Mouse (Mus musculus) c-Kit-positive CD71-positive TER-119-positive erythroid progenitor cells, embryonic 14.5 days (primary cell): Measurements from ENCODE around the gene Pcp2.
A peak's percentile ranks its signal among the peaks of the same experiment; 100 is the strongest.
"Not testable (repeated sequence)": the region's sequence is repeated elsewhere in the genome, so short reads cannot be mapped to it uniquely, and the experiment has no call there.

Experiments used
- DNase-seq: peaks from one replicate; pipeline ENCODE4 v3.0.0-alpha.2; 2013; ENCODE audit warnings: low spot score

Pcp2 gene

DNA sequence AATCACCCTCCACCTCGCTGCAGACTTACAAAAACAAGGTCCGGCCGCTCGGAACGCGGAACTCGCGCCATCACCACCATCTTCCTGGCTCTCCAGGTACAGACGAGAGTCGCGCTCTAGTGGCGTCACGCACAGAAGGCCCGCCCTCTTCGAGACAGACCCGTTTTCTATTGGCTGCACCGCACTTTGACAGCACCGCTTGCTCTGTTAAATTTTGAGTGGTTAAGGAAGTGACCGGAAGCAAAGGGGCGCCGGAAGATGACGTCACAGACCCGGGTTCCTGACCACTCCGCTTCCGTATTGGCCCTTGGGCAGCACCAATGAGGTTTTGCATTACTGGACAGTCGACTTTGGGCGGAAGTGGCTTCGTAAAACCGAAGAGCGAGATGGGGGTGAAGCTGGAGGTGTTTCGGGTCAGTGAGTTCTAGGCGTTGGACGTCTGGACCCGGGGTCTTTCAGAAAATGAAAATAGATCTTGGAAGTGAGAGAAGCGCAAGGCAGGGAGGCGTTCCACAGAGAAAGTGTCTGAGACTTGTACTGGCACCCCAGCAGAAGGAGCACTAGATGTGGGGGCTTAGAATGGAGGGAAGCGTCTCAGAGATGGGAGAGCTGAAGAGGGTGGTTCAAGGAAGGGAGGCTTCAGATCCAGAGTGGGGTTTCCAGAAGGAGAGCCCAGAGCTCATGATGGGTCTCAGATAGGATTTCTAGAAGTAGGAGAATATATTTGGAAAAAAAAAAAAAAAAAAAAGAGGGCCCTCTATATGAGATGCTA is 4.0 kb downstream of the Pcp2 start, which contains the start of the genes Xab2 and Pet100:
TSS of gene Xab2 (minus strand) at position 118 of the 772 bp plus-strand sequence.
TSS of gene Pet100 (plus strand) at position 350 of the 772 bp plus-strand sequence.
- DNase-seq, result peak; percentile 100

GRCm38 (mm10) chr8:3609816-3610150 is 15.6 kb downstream of the Pcp2 start:
- DNase-seq, result no peak

DNA sequence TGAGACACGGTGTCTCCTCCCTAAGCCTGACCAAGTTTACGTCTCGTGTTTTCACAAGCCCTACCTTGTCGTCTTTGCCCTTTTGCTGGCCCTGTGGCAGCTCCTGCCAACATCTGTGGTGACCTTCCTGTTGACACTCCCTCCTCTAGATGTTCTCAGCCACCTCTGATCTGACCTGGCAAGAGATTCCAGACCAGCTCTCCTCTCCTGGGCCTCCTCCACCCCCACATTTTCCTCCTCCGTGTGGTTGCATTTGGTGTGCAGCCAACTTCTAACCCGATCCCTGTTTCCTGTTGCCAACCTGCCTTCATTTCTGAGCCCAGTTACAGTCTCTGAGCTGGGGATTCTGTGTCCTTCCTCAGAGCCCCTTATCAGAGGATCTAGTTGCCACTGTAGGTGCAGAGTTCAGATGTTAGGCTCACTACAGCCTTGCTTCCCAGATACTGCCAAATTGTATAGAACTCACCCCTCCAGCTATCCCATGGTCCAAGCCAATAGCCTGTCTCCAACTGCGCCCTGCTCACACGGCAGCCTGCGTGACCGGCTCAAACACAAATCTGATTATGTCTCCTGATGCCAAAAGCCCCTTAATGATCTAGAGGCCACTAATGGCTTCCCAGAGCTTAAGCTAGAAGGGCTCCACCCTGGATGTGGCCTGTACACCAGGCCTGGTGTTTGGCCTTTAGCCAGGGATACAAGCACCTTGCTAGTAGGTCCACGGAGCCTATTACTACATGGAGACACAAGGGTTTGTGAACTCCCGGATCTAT is 16.1 kb downstream of the Pcp2 start:
- DNase-seq, result no peak

- DNase-seq, result no peak
These were observed 17.5 kb downstream of the Pcp2 start for GRCm38 (mm10) chr8:3607822-3608221.

GRCm38 (mm10) chr8:3606593-3606992 is 18.8 kb downstream of the Pcp2 start:
- no peak for DNase-seq

DNA sequence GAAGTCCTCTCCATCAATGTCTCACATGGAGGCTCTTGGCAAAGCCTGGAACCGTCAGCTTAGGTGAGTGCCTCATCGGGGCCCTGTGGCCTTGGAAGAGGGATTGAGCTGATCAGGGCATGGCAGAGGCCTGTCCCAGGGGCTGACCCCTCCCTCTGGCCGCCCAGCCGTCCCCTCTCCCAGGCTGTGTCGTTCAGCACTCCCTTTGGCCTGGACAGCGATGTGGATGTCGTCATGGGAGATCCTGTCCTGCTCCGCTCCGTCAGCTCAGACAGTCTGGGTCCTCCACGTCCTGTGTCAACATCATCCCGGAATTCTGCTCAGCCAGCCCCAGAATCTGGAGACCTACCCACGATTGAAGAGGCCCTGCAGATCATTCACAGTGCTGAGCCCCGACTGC is 21.9 kb downstream of the Pcp2 start:
- no peak for DNase-seq

GRCm38 (mm10) chr8:3600401-3600800 is 24.9 kb downstream of the Pcp2 start:
- DNase-seq, result no peak

DNA sequence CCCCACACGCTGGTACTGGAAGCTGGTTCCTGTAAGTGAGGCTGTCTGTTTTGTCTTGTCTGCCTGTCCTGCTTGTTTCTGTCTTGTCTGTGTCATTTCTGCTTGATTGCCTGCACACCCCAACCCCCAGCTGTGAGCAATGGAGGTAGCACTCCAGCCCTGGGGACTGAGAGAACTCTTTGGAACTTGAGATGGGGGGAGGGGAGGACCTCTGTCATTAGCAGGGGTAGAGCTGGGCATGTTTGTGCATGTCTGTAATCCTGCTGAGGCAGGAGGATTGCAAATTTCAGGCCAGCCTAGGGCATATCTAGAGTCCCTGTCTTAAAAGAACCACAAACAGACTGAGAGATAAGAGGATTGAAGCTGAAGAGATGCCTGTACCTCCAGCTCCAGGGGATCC is 26.1 kb downstream of the Pcp2 start:
- no peak for DNase-seq

GRCm38 (mm10) chr8:3598054-3598453 is 27.3 kb downstream of the Pcp2 start:
- no peak for DNase-seq

- no peak for DNase-seq
These were observed 30.9 kb downstream of the Pcp2 start for GRCm38 (mm10) chr8:3594466-3594865.

- no peak for DNase-seq
These were observed 31.9 kb downstream of the Pcp2 start for GRCm38 (mm10) chr8:3593470-3593869.

DNA sequence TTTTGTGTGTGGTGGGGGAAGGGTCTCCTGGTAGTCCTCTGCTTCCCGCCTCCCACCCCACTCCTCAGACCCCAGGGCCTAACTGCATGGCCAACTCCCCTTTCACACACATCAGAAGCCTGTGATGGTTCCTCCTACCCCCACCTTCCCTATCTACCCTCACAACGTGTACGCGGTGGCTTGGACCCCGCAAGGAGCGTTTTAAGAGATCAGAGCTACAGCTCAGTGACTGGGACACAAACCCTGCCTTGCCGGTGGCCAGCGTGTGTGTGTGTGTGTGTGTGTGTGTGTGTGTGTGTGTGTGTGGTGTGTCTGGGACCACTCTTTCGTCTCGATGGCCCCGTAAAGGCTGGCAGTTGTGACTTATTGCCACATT is 37.1 kb downstream of the Pcp2 start:
- DNase-seq, result no peak

DNA sequence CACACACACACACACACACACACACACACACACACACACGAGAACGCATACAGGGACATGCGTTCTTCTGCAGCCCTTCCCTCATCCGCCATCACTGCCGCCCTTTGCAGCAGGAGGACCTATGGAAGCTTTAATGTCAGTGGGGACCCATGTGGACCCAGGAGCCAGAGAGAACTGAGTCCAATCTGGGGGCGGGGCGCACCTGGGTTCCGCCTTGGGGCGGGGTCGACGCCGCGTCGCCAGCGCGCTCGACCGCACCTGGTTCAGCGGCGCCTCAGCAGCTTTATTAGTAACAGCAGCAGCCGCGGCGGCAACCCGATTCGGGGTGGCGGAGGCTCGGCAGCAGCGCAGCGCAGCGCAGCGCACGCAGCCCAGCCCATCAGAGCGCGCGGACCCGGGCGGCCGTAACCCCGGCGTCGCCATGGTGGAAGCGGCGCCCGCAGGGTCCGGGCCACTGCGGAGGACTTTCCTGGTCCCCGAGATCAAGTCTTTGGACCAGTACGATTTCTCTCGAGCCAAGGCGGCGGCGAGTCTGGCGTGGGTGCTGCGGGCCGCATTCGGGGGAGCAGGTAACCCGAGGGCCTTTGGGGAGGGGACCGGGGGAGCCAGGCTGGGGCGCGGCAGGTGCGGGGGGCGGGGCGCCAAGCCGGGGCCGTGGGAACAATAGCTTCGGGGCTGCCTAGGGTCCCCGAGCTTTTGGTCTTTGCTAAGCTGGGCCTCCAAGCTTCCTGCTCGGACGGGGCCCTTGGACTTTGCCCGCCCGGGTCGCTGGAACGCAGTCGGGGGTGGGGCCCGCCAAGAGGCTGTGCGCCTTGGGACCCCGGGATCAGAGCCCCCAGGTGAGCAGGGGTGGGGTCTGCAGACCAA is 37.7 kb downstream of the Pcp2 start:
- DNase-seq, result peak; percentile 48

- DNase-seq, result no peak
These were observed 38.4 kb downstream of the Pcp2 start, which contains the start of gene Camsap3 for GRCm38 (mm10) chr8:3586993-3587390. Camsap3 (plus strand) TSS chr8:3587293.

DNA sequence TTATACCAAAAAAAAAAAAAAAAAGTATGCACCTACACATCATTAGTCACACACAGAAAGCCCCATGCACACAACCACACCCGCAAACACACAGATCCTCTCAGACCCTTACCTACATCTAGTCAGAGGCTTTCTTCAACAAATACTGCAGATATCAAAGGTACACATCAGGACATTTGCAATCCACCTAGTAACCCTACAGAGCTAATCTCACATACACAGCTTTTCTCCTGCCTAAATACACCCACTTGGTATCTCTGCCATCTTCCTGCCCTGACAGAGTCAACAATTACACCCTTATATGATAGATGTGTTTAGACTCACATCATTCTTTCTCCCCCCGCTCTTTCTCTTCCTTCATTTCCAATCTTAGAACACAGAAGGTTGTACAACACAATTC is 38.9 kb downstream of the Pcp2 start:
- peak; percentile 37 for DNase-seq

- DNase-seq, result not testable (repeated sequence)
These were observed 43.4 kb downstream of the Pcp2 start for GRCm38 (mm10) chr8:3581961-3582360.

- no peak for DNase-seq
These were observed 45.7 kb downstream of the Pcp2 start for GRCm38 (mm10) chr8:3579390-3580364.

- DNase-seq, result no peak
These were observed 49.0 kb downstream of the Pcp2 start for GRCm38 (mm10) chr8:3576211-3576960.

DNA sequence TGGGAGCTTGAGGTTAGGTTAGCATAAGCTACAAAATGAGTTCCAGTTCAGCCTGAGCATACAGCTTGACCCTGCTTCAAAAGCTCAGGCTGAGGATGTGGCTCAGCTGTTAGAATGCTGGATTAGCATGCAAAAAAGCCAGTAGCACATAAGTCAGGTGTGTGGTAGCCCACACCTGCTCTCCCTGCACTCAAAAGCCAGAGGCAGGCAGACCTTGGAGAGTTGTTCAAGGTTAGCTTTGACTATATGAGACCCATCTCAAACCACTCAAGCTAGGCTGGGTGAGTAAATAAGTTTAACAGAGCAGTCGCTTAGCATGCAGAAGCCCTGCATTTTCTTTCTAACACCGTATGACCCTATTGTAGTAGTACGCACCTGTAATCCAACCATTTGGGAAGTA is 50.8 kb downstream of the Pcp2 start:
- DNase-seq, result no peak
